14 mouse cellular contexts compared by ENCODE assay signal in genomic region chr19:10279668-10280067, GRCm38 (mm10). TPM values are rescaled to one million over a fixed set of nuclear protein-coding genes. Genes with fewer than 3 reads are reported as not detected.
DNase-seq lines count a peak whose midpoint lies in the region; ATAC-seq and TF ChIP-seq lines count a peak whose summit lies in the region.
"Had no signal": no experiment of that assay in that cellular context is flagged by ENCODE, and none has a peak within 500 bp of the region (broad histone marks: within the 10 kb centered on the region; RNA-seq: fewer than 3 reads in every experiment).

No protein-coding gene starts in this region.

- no peak for TF ChIP-seq CTCF in heart, postnatal 0 days (IDR thresholded peaks at IDR 0.05; ENCODE audit: low read depth)

- H3K27ac ChIP-seq in heart, embryonic 11.5 days (ENCODE audit: low read depth, low read length): no peak overlapping the region
- H3K27ac ChIP-seq in heart, postnatal 0 days (ENCODE audit: low read depth): no peak overlapping the region
- H3K27ac ChIP-seq in forebrain, embryonic 11.5 days (ENCODE audit: low read depth, low read length): no peak overlapping the region
- no peak overlapping the region for H3K27ac ChIP-seq in hindbrain, embryonic 16.5 days (ENCODE audit: low read depth, low read length)
- H3K27ac ChIP-seq: embryonic facial prominence, embryonic 10.5 days; kidney, postnatal 0 days had no signal

- H3K4me2 ChIP-seq in heart, embryonic 11.5 days: no peak overlapping the region
- H3K4me2 ChIP-seq in heart, postnatal 0 days (ENCODE audit: low read depth, low read length): no peak overlapping the region
- H3K4me2 ChIP-seq in forebrain, embryonic 11.5 days (ENCODE audit: low read depth, low read length, severe bottlenecking): no peak overlapping the region
- H3K4me2 ChIP-seq in hindbrain, embryonic 16.5 days (ENCODE audit: low read length): no peak overlapping the region
- H3K4me2 ChIP-seq: lung, embryonic 15.5 days had no signal

- H3K4me3 ChIP-seq in heart, embryonic 11.5 days (ENCODE audit: low read depth, low read length): no peak overlapping the region
- no peak overlapping the region for H3K4me3 ChIP-seq in heart, postnatal 0 days (ENCODE audit: low read depth, low read length)
- no peak overlapping the region for H3K4me3 ChIP-seq in forebrain, embryonic 11.5 days (ENCODE audit: low read depth, low read length)
- H3K4me3 ChIP-seq in hindbrain, embryonic 16.5 days (ENCODE audit: low read length): no peak overlapping the region
- H3K4me3 ChIP-seq: embryonic facial prominence, embryonic 10.5 days; lung, embryonic 15.5 days had no signal

- no peaks in the 10 kb centered on the region for H3K9me3 ChIP-seq in heart, embryonic 11.5 days (replicated peaks; ENCODE audit: control insufficient read depth, low read length)
- H3K9me3 ChIP-seq in heart, postnatal 0 days (replicated peaks; ENCODE audit: control insufficient read depth, low read length): no peaks in the 10 kb centered on the region
- no peaks in the 10 kb centered on the region for H3K9me3 ChIP-seq in forebrain, embryonic 11.5 days (ENCODE audit: control insufficient read depth, low read length)
- no peaks in the 10 kb centered on the region for H3K9me3 ChIP-seq in hindbrain, embryonic 16.5 days (ENCODE audit: control insufficient read depth, low read length)
- H3K9me3 ChIP-seq: embryonic facial prominence, embryonic 10.5 days; lung, embryonic 15.5 days had no signal

- 63% methylated on average over 9 of the region's 9 CpGs for WGBS in heart, embryonic 11.5 days (ENCODE audit: insufficient replicate concordance)
- WGBS in heart, postnatal 0 days: 53% methylated on average over 9 of the region's 9 CpGs
- 84% methylated on average over 9 of the region's 9 CpGs for WGBS in forebrain, embryonic 11.5 days
- WGBS in hindbrain, embryonic 16.5 days: 83% methylated on average over 9 of the region's 9 CpGs

- no peak for ATAC-seq in heart, embryonic 11.5 days (replicated peaks; ENCODE audit: insufficient number of reproducible peaks, low FRiP score, low TSS enrichment)
- no peak; the same call in 1 of the 2 replicates for ATAC-seq in heart, postnatal 0 days (ENCODE audit: insufficient read depth, low read depth)
- ATAC-seq in megakaryocyte progenitor cell, adult 5-6 weeks (replicated peaks; ENCODE audit: poor library complexity): peak; percentile 79
- no peak for ATAC-seq in forebrain, embryonic 11.5 days (replicated peaks; ENCODE audit: low FRiP score)
- no peak for ATAC-seq in hindbrain, embryonic 16.5 days
- ATAC-seq: forebrain, embryonic 16.5 days had no signal

- no peak for TF ChIP-seq EP300 in heart, postnatal 0 days (IDR thresholded peaks at IDR 0.05; ENCODE audit: low read depth)

- peaks cover 6% of the 10 kb centered on the region; the same call in 1 of the 2 replicates for H3K27me3 ChIP-seq in heart, embryonic 11.5 days (ENCODE audit: control insufficient read depth, insufficient read depth, low read length)
- no peaks in the 10 kb centered on the region for H3K27me3 ChIP-seq in heart, postnatal 0 days (ENCODE audit: control insufficient read depth, insufficient read depth, low read length)
- peaks cover 3% of the 10 kb centered on the region; the same call in 1 of the 2 replicates for H3K27me3 ChIP-seq in forebrain, embryonic 11.5 days (ENCODE audit: control insufficient read depth, insufficient read depth, low read length)
- H3K27me3 ChIP-seq in hindbrain, embryonic 16.5 days (replicated peaks; ENCODE audit: control insufficient read depth, insufficient read depth, low read length): peaks cover 10% of the 10 kb centered on the region
- H3K27me3 ChIP-seq: lung, embryonic 15.5 days had no signal

- peaks cover 28% of the 10 kb centered on the region for H3K4me1 ChIP-seq in heart, embryonic 11.5 days (ENCODE audit: control insufficient read depth, insufficient read depth, low read length)
- H3K4me1 ChIP-seq in heart, postnatal 0 days (ENCODE audit: control insufficient read depth, insufficient read depth): peaks cover 17% of the 10 kb centered on the region
- peaks cover 17% of the 10 kb centered on the region for H3K4me1 ChIP-seq in forebrain, embryonic 11.5 days (replicated peaks; ENCODE audit: control insufficient read depth, insufficient read depth, low read length)
- H3K4me1 ChIP-seq in hindbrain, embryonic 16.5 days (ENCODE audit: control insufficient read depth, insufficient read depth, low read depth, low read length): peaks cover 23% of the 10 kb centered on the region

- peak; percentile 62 to 81 for DNase-seq in heart, adult 18-20 months
- peak; percentile 74 for DNase-seq in Muller cell, postnatal 12 days (ENCODE audit: inconsistent ontology term)
- DNase-seq in heart, postnatal 0 days (ENCODE audit: low spot score): peak; percentile 16
- DNase-seq in forebrain, embryonic 11.5 days (ENCODE audit: low spot score): no peak
- DNase-seq in kidney, adult 9 months: no peak
- DNase-seq: right cerebral cortex, adult 18-20 months had no signal

- no peaks in the 10 kb centered on the region for H3K36me3 ChIP-seq in heart, embryonic 11.5 days (ENCODE audit: control insufficient read depth, insufficient read depth, low read length)
- no peaks in the 10 kb centered on the region for H3K36me3 ChIP-seq in heart, postnatal 0 days (replicated peaks; ENCODE audit: control insufficient read depth, insufficient read depth, low read length)
- no peaks in the 10 kb centered on the region for H3K36me3 ChIP-seq in forebrain, embryonic 11.5 days (ENCODE audit: control insufficient read depth, insufficient read depth, low read length)
- no peaks in the 10 kb centered on the region for H3K36me3 ChIP-seq in hindbrain, embryonic 16.5 days (ENCODE audit: control insufficient read depth, insufficient read depth, low read length)
- H3K36me3 ChIP-seq: embryonic facial prominence, embryonic 10.5 days; lung, embryonic 15.5 days had no signal

- no peak overlapping the region for H3K9ac ChIP-seq in heart, embryonic 11.5 days (ENCODE audit: low read depth, low read length)
- no peak overlapping the region for H3K9ac ChIP-seq in heart, postnatal 0 days (replicated peaks; ENCODE audit: low read depth, low read length)
- H3K9ac ChIP-seq in forebrain, embryonic 11.5 days (ENCODE audit: low read length): no peak overlapping the region
- no peak overlapping the region for H3K9ac ChIP-seq in hindbrain, embryonic 16.5 days (ENCODE audit: low read depth, low read length)
- H3K9ac ChIP-seq: lung, embryonic 15.5 days had no signal

RNA-seq across cellular contexts. Expression of gene Dagla, which starts 25.0 kb away (rescaled TPM):
- total RNA-seq in heart, adult 18-20 months (2021): 1 to 10 TPM; 3.3 TPM
- polyA plus RNA-seq in heart, embryonic 11.5 days (2014; fragmentation: Nextera tagmentation; extraction: Ambion mirVana): 0.66 and 0.79 TPM in 2 replicates
- total RNA-seq in heart, postnatal 0 days (2014; rRNA removed; ENCODE audit: low replicate concordance): 0.92 and 1.4 TPM in 2 replicates
- polyA plus RNA-seq in heart, postnatal 0 days (2015; fragmentation: Nextera tagmentation; extraction: Ambion mirVana): 0.52 and 0.60 TPM in 2 replicates
- 0.02 TPM in 1 of 2 replicates, not detected in the other for total RNA-seq in megakaryocyte progenitor cell, adult 5-6 weeks (2015)
- 0.17 and 1.4 TPM in 2 replicates for total RNA-seq in megakaryocyte progenitor cell, adult 5-6 weeks (2017)
- 1.9 and 2.5 TPM in 2 replicates for polyA plus RNA-seq in forebrain, embryonic 11.5 days (2014; fragmentation: Nextera tagmentation; extraction: Ambion mirVana)
- 11.5 and 14.3 TPM in 2 replicates for polyA plus RNA-seq in hindbrain, embryonic 16.5 days (2015; fragmentation: Nextera tagmentation; extraction: Ambion mirVana)
- total RNA-seq: hematopoietic stem cell, adult 5-6 weeks had no signal

RNA-seq across cellular contexts. Expression of gene Myrf, which starts 39.1 kb away (rescaled TPM):
- total RNA-seq in heart, adult 18-20 months (2021): 1 to 10 TPM; 4.2 to 6.2 TPM
- polyA plus RNA-seq in heart, embryonic 11.5 days (2014; fragmentation: Nextera tagmentation; extraction: Ambion mirVana): 22.7 and 23.0 TPM in 2 replicates
- total RNA-seq in heart, postnatal 0 days (2014; rRNA removed; ENCODE audit: low replicate concordance): 4.9 and 5.3 TPM in 2 replicates
- 1.3 and 1.6 TPM in 2 replicates for polyA plus RNA-seq in heart, postnatal 0 days (2015; fragmentation: Nextera tagmentation; extraction: Ambion mirVana)
- total RNA-seq in megakaryocyte progenitor cell, adult 5-6 weeks (2015): not detected in 2 replicates
- total RNA-seq in megakaryocyte progenitor cell, adult 5-6 weeks (2017): not detected in 2 replicates
- 1.8 and 2.1 TPM in 2 replicates for polyA plus RNA-seq in forebrain, embryonic 11.5 days (2014; fragmentation: Nextera tagmentation; extraction: Ambion mirVana)
- 0.95 and 1.1 TPM in 2 replicates for polyA plus RNA-seq in hindbrain, embryonic 16.5 days (2015; fragmentation: Nextera tagmentation; extraction: Ambion mirVana)
- total RNA-seq: hematopoietic stem cell, adult 5-6 weeks had no signal

Comparison
In these comparisons a context has a peak if more than half of its experiments do, and no peak if none do; other contexts are left out.
1. DNase-seq: peak in heart, adult 18-20 months (2 of 2), Muller cell, postnatal 12 days (single experiment) and heart, postnatal 0 days (single experiment); none in forebrain, embryonic 11.5 days (single experiment) and kidney, adult 9 months (single experiment).